Mouse (Mus musculus): ENCODE results near the gene Sun2.

- no peak for TF ChIP-seq CTCF (conservative IDR thresholded peaks at IDR 0.05; ENCODE audit: insufficient read depth, insufficient read length, low read depth, low read length)
- TF ChIP-seq POLR2A (IDR thresholded peaks at IDR 0.05; ENCODE audit: low read depth, low read length) = no peak
Measured at GRCm38 (mm10) chr15:79751772-79752171, 9.4 kb upstream of the Sun2 start.
